Mouse (Mus musculus) intestine, embryonic 14.5 days (tissue): Measurements from ENCODE around the gene Jun. TPM values are rescaled to one million over a fixed set of nuclear protein-coding genes. Genes with fewer than 3 reads are reported as not detected.

ENCODE experiments used
- ATAC-seq: fragments of 200-750 bp; cut with Nextera tagmentation; replicated peaks from 2 replicates; pipeline ENCODE4 v1.8.0; 2017; ENCODE audit warnings: low read depth, moderate number of reproducible peaks, moderate TSS enrichment, moderate library complexity; ENCODE audit not compliant: low FRiP score, low TSS enrichment
- DNase-seq: peaks from one replicate; pipeline ENCODE4 v3.0.0-alpha.2; 2018; ENCODE audit warnings: low spot score
- H3K27ac ChIP-seq: fragments of 300-500 bp; sonication (generic); 2 replicates; pipeline ENCODE4 v1.5.1; 2014; ENCODE audit warnings: low read depth, mild to moderate bottlenecking, control low read depth
- H3K27me3 ChIP-seq: fragments of 300-500 bp; sonication (generic); replicated peaks from 2 replicates; pipeline ENCODE4 v1.6.1; 2014; ENCODE audit warnings: low read length, control low read depth; ENCODE audit not compliant: control insufficient read depth, insufficient read depth
- H3K36me3 ChIP-seq: fragments of 300-500 bp; sonication (generic); 2 replicates; pipeline ENCODE4 v1.6.1; 2014; ENCODE audit warnings: low read length, control low read depth; ENCODE audit not compliant: control insufficient read depth, insufficient read depth
- H3K4me1 ChIP-seq: fragments of 300-500 bp; sonication (generic); replicated peaks from 2 replicates; pipeline ENCODE4 v1.6.1; 2014; ENCODE audit warnings: low read length, control low read depth, mixed read lengths; ENCODE audit not compliant: control insufficient read depth, insufficient read depth
- H3K4me2 ChIP-seq: fragments of 300-500 bp; sonication (generic); 2 replicates; pipeline ENCODE4 v1.6.1; 2014; ENCODE audit warnings: low read length
- H3K4me3 ChIP-seq: fragments of 300-500 bp; sonication (generic); 2 replicates; pipeline ENCODE4 v1.5.1; 2014; ENCODE audit warnings: low read depth, low read length, control low read depth, mixed read lengths
- H3K9ac ChIP-seq: fragments of 300-500 bp; sonication (generic); 2 replicates; pipeline ENCODE4 v1.6.1; 2014; ENCODE audit warnings: mild to moderate bottlenecking, low read length
- H3K9me3 ChIP-seq: fragments of 300-500 bp; sonication (generic); 2 replicates; pipeline ENCODE4 v1.6.1; 2016; ENCODE audit warnings: low read length, control low read depth; ENCODE audit not compliant: control insufficient read depth
- WGBS: fragments of 180-500 bp; shearing (Covaris S2); extraction: QIAGEN DNeasy Blood & Tissue Kit; methylation state at CpG from one replicate; pipeline ENCODE4 v1.1.7; 2014; 5-methylcytosine and 5-hydroxymethylcytosine counted together
- polyA plus RNA-seq: library from polyadenylated mRNA; unstranded; fragments of >200 nt; fragmentation: Nextera tagmentation; extraction: Ambion mirVana; gene quantifications from 2 replicates; pipeline ENCODE4 v1.2.1, GENCODE M21; 2014

Gene Jun
- polyA plus RNA-seq, 1 experiment from 2014 or later, result 56.0 TPM

DNA sequence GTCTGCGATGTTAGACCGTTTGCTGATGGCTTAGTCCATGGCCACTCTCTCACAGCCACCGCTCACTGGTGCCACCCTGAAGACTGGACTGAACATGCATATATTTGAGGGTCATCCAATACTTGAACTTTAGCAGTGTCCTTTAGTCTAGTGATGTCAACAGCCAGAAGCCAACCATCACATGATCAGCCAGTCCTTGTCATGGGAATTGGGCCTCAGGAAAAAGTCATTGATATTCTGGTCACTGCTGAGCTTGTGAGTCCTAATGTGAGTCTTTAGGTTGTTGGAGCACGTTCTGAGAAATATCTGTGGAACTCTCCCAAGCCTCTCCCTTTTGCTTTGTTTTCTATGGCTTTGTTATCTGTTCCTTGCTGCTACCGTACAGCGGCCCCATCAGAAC, 43.3 kb upstream of the Jun start:
- no peak overlapping the region for H3K27ac ChIP-seq
- no peak overlapping the region for H3K9ac ChIP-seq
- 0 out of 2 replicates have a peak, but pooled peaks cover 3% of the 10 kb centered on the region for H3K4me1 ChIP-seq
- 91% methylated on average over 6 of the region's 6 CpGs for WGBS
- H3K4me3 ChIP-seq, result no peak overlapping the region
- no peak for DNase-seq
- H3K4me2 ChIP-seq, result no peak overlapping the region
- H3K27me3 ChIP-seq, result no peaks in the 10 kb centered on the region
- H3K36me3 ChIP-seq, result no peaks in the 10 kb centered on the region
- no peaks in the 10 kb centered on the region for H3K9me3 ChIP-seq
- no peak for ATAC-seq

DNA sequence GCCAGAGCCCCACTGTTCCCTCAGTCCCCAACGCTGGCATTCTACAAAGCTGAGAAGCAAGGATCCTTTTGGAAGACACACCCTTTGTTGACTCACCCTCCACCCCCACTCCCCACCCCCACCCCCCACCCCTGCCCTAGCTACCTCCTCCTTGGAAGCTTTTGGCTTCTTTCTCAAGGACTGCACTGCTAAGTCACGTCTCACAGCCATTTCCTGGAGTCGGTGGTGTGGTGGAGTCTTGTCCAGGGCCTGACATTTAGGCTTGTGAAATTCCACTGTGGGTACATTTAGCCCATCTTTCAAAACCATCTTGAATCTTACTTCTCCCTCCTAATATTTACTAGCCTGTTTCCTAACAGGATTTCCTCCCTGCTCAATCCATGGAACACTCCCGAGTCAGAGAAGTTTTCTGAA, 42.7 kb upstream of the Jun start:
- H3K4me3 ChIP-seq, result no peak overlapping the region
- no peak overlapping the region for H3K27ac ChIP-seq
- ATAC-seq, result no peak
- H3K4me1 ChIP-seq, result 0 out of 2 replicates have a peak, but pooled peaks cover 3% of the 10 kb centered on the region
- H3K27me3 ChIP-seq, result no peaks in the 10 kb centered on the region
- no peak overlapping the region for H3K4me2 ChIP-seq
- no peak overlapping the region for H3K9ac ChIP-seq
- WGBS, result 35% methylated on average over 4 of the region's 4 CpGs
- no peaks in the 10 kb centered on the region for H3K9me3 ChIP-seq
- no peaks in the 10 kb centered on the region for H3K36me3 ChIP-seq
- no peak for DNase-seq

DNA sequence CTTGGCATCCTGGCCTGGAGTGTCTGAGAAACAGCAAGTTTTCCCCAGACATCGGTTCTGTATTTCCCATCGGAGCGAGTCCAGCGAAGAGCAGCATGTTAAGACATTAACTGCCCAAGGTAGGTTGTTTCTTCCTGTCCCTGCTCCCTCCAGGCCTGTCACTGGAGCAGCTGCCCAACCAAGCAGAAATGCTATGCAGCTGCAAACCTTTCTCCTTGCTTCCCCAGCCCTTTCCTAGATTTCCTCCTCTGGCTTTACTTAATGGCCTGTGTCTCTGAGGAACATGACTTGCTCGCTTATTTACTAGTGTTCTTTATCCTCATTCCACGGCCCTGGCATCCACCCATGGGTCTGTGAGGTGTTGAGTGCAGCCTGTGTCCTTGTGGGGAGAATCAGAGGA, 41.6 kb upstream of the Jun start:
- H3K36me3 ChIP-seq, result no peaks in the 10 kb centered on the region
- DNase-seq (no peak), ATAC-seq (no peak)
- 81% methylated on average over 6 of the region's 6 CpGs for WGBS
- no peak overlapping the region for H3K27ac ChIP-seq
- H3K9me3 ChIP-seq, result no peaks in the 10 kb centered on the region
- no peak overlapping the region for H3K4me2 ChIP-seq
- no peaks in the 10 kb centered on the region for H3K27me3 ChIP-seq
- no peak overlapping the region for H3K9ac ChIP-seq
- 0 out of 2 replicates have a peak, but pooled peaks cover 3% of the 10 kb centered on the region for H3K4me1 ChIP-seq
- H3K4me3 ChIP-seq, result no peak overlapping the region

DNA sequence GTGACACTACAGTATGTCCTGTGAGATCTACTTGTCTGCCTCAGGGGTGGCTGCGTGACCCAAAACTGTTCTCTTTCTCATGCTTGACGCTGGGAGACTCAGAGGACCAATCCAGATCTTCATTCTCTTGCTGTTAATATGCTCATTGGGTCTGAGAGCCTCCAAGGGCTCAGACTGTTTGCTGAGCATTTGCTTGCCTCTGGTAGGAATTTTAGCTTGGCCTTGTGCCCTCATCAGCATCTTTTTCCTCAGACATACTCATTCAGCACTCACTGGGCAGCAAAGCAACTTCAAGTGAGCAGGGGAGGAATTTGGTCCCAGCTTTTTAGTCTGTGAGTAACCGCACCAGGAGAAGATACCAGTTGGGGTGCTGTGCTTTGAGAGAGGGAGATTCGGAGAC, 40.5 kb upstream of the Jun start:
- DNase-seq, result no peak
- Histone ChIP-seq H3K27ac (no peak overlapping the region), H3K27me3 (no peaks in the 10 kb centered on the region), H3K4me1 (0 out of 2 replicates have a peak, but pooled peaks cover 3% of the 10 kb centered on the region), H3K4me2 (no peak overlapping the region), H3K36me3 (no peaks in the 10 kb centered on the region), H3K9ac (no peak overlapping the region), H3K9me3 (no peaks in the 10 kb centered on the region), H3K4me3 (no peak overlapping the region)
- 90% methylated on average over 4 of the region's 4 CpGs for WGBS
- ATAC-seq, result no peak

DNA sequence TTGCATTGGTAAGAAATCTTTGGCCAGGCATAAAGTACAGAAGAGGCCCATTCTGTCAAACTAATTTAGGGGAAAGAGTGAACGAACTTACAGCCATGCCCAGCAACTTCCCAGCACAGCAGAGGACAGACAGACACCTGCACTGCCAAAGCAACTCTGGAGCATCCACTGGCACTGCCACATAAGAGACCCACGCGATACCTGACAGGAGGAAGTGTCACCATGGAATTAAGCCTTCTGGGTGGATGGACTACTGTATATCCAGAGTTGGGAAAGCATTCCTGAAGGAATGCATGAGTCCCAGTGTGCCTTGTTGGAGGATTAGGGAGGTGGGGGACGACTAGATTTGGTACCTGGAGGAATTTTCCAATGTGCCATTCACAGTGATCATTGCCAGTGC, 39.5 kb upstream of the Jun start:
- H3K4me1 ChIP-seq, result 0 out of 2 replicates have a peak, but pooled peaks cover 1% of the 10 kb centered on the region
- DNase-seq (no peak), ATAC-seq (no peak)
- no peaks in the 10 kb centered on the region for H3K27me3 ChIP-seq
- H3K9ac ChIP-seq, result no peak overlapping the region
- WGBS, result 80% methylated on average over 4 of the region's 4 CpGs
- H3K4me2 ChIP-seq, result no peak overlapping the region
- no peak overlapping the region for H3K27ac ChIP-seq
- H3K4me3 ChIP-seq, result no peak overlapping the region
- H3K9me3 ChIP-seq, result no peaks in the 10 kb centered on the region
- no peaks in the 10 kb centered on the region for H3K36me3 ChIP-seq

DNA sequence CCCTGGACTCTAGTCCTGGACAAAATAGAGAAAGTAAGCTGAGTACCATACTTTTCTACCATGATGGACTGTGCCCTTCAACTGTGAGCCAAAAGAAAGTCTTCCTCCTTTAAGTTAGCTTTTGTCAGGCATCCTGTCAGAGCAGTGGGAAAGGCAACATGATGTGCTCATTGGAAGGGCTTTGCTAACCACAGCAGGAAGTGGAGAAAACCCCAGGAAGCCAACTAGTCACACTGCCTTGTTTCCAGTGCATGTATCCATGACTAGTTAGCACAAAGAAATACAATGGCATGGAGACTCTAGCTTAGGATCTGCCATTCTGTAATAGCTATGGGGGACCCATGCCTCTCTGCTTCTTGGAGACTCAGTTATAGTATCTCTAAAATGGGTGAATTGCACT, 37.9 kb upstream of the Jun start:
- H3K4me1 ChIP-seq, result no peaks in the 10 kb centered on the region
- H3K27ac ChIP-seq, result no peak overlapping the region
- no peaks in the 10 kb centered on the region for H3K36me3 ChIP-seq
- DNase-seq (no peak), ATAC-seq (no peak)
- no peak overlapping the region for H3K9ac ChIP-seq
- no peaks in the 10 kb centered on the region for H3K9me3 ChIP-seq
- H3K4me3 ChIP-seq, result no peak overlapping the region
- H3K27me3 ChIP-seq, result no peaks in the 10 kb centered on the region
- no peak overlapping the region for H3K4me2 ChIP-seq

DNA sequence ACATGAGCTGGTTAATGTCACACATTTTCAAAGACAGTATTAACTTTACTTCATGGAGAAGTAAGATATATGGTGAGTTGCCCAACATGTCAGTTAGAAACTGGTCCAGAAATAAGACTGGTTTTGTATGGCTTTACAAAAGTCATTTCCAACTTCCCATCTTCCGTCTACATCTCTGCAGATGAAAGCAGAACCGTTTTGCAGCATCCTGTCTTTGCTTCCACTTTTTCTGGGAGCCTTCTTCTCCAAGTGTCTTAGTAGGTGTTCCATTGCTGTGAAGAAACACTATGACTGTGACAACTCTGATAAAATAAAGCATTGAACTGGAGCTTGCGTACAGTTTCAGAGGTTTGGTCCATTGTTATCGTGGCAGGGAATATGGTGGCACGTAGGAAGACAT, 37.0 kb upstream of the Jun start:
- DNase-seq (no peak), ATAC-seq (no peak)
- no peak overlapping the region for H3K4me3 ChIP-seq
- no peaks in the 10 kb centered on the region for H3K9me3 ChIP-seq
- H3K36me3 ChIP-seq, result no peaks in the 10 kb centered on the region
- no peak overlapping the region for H3K27ac ChIP-seq
- WGBS, result 94% methylated on average over 5 of the region's 5 CpGs
- no peak overlapping the region for H3K4me2 ChIP-seq
- no peaks in the 10 kb centered on the region for H3K27me3 ChIP-seq
- no peaks in the 10 kb centered on the region for H3K4me1 ChIP-seq
- no peak overlapping the region for H3K9ac ChIP-seq

DNA sequence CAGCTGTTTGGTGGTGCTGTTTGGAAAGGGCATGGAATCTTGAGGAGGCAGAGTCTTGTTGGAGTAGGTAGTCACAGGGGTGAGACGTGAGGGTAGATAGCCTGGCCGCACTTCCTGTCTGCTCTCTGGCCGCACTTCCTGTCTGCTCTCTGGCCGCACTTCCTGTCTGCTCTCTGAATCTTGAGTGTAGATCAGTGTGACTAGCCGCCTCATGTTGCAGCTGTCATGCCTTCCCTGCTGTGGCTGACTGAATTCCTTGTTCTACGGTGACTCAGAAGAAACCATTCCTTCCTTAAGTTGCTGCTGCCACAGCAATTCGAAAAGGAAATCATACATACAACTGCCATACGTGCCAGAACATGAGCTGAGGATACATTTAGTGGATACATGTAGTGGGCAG, 31.9 kb upstream of the Jun start:
- no peak for DNase-seq
- Histone ChIP-seq H3K36me3 (no peaks in the 10 kb centered on the region), H3K9me3 (no peaks in the 10 kb centered on the region), H3K4me1 (peaks cover 21% of the 10 kb centered on the region), H3K27me3 (no peaks in the 10 kb centered on the region), H3K9ac (no peak overlapping the region), H3K4me3 (no peak overlapping the region), H3K27ac (no peak overlapping the region), H3K4me2 (no peak overlapping the region)
- WGBS, result 78% methylated on average over 8 of the region's 8 CpGs
- no peak for ATAC-seq

DNA sequence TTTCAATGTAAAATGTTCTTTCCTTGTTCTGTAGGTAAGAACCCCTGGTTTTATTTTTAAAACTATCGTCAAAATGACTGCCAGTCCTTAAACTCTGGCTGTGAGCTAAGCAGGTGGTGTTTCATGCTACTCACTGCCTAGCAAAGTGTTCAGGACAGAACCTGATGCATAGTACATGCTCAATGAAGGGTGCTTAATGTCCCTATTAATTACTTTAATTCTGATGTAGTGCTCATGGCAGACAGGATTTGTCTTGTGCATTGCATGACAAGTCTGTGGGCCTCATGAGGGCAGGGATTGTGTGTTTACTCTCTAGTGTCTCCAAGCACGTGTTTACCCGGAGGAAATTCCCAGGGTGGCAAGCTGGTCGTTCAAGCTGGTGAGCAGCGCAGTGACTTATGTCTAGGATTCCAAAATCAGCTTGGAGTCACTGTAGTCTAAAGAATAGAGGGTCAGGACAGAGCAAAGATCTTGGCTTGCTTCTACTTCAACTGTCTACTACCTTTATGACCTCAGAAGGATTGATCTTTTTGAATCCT, 31.2 kb upstream of the Jun start:
- Histone ChIP-seq H3K27me3 (no peaks in the 10 kb centered on the region), H3K9me3 (no peaks in the 10 kb centered on the region), H3K4me2 (no peak overlapping the region), H3K27ac (peak overlapping the region; percentile 52), H3K36me3 (no peaks in the 10 kb centered on the region), H3K9ac (no peak overlapping the region), H3K4me1 (peaks cover 21% of the 10 kb centered on the region), H3K4me3 (no peak overlapping the region)
- no peak for ATAC-seq
- no peak for DNase-seq
- 72% methylated on average over 5 of the region's 5 CpGs for WGBS
